Mouse (Mus musculus): ENCODE measurements at regions not wholly inside any gene's neighbourhood (a gene's known extent, or its start where the extent isn't known, plus 50 kb on each side); places are given as distances from the start of the nearest gene placed in this dataset.
"Not testable (repeated sequence)": the region's sequence is repeated elsewhere in the genome, so short reads cannot be mapped to it uniquely, and the experiment has no call there.

DNA sequence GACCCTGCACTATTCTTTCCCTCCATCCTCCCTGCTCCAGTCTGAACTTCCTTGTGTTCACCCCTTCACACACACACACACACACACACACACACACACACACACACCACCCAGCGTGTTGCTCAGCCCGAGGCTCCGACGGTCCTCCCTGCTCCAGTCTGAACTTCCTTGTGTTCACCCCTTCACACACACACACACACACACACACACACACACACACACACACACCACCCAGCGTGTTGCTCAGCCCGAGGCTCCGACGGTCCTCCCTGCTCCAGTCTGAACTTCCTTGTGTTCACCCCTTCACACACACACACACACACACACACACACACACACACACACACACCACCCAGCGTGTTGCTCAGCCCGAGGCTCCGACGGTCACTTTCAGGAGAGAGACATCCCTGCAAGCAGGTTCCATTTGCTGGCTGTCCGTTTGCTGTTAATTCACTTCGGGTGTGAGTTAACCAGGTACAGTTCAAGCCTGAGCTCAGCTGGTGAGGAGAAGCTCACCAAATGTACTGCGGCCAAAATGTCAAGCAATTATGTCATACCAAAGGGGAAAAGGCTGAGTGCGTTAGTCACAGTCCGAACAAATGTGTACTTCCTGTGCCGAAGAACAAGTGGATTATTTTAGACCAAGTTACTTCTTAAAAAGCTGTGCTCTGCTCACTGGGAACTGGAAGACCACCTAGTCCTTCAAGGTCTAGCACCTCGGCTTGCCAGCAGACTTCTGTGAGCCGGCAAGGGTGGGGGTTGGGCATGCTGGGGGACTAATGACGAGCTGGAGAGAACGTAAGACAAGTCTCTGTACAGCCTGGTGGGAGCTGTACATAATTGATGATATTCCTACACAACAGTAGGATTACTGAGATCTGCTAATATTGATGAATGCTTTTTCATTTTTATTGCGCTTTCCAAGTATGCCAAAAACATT, 52.0 kb upstream of the Wwc2 start:
- not testable (repeated sequence) for H3K27me3 ChIP-seq (ENCODE audit: control insufficient read depth, insufficient read depth, low read length); H3K4me1 ChIP-seq (ENCODE audit: control insufficient read depth, insufficient read depth, low read length); H3K9me3 ChIP-seq (replicated peaks; ENCODE audit: control insufficient read depth, low read length); H3K27ac ChIP-seq (ENCODE audit: low read length); ATAC-seq (ENCODE audit: insufficient read depth, low FRiP score); H3K9ac ChIP-seq (ENCODE audit: low read length); H3K36me3 ChIP-seq (ENCODE audit: control insufficient read depth, insufficient read depth, low read length)
- WGBS = 47% methylated on average over 15 of the region's 23 CpGs
- peak overlapping the region; percentile 24 for H3K4me2 ChIP-seq (ENCODE audit: low read depth, low read length)
- 0 out of 2 replicates have a peak overlapping the region, but pooled peaks have one; percentile 8 for H3K4me3 ChIP-seq (replicated peaks; ENCODE audit: low read length)

DNA sequence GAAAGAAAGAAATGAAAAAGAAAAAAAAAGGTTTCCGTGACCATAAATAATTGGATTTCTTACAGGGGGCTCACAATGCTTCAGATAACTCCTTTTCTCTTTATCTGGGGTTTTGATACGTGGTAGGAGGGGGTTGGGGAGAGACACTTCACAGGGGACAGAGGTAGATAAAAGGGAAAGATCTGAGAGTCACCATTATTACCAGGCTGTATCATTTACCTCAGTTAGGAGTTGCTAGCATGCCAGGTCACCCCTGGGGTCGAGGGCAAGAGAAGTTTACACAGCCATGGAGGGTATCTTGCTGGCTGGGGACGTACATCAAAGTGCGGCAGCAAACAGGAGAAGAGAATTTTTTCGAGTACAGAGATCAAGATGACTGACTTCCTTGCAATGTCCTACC, 51.5 kb upstream of the Dctd start:
- Histone ChIP-seq H3K27ac (ENCODE audit: low read length) (no peak overlapping the region), H3K9ac (ENCODE audit: low read length) (no peak overlapping the region), H3K9me3 (replicated peaks; ENCODE audit: control insufficient read depth, low read length) (no peaks in the 10 kb centered on the region), H3K27me3 (ENCODE audit: control insufficient read depth, insufficient read depth, low read length) (no peaks in the 10 kb centered on the region), H3K4me2 (ENCODE audit: low read depth, low read length) (no peak overlapping the region), H3K4me3 (replicated peaks; ENCODE audit: low read length) (no peak overlapping the region), H3K4me1 (ENCODE audit: control insufficient read depth, insufficient read depth, low read length) (no peaks in the 10 kb centered on the region), H3K36me3 (ENCODE audit: control insufficient read depth, insufficient read depth, low read length) (no peaks in the 10 kb centered on the region)
- 25% methylated on average over 6 of the region's 6 CpGs for WGBS
- ATAC-seq (ENCODE audit: insufficient read depth, low FRiP score) = no peak

Data from stomach, embryonic 16.5 days (tissue).